Mouse (Mus musculus): ENCODE data around the gene Dagla. TPM values are rescaled to one million over a fixed set of nuclear protein-coding genes. Genes with fewer than 3 reads are reported as not detected.

Dagla gene
- polyA plus RNA-seq, 1 experiment, result 9.6 TPM

GRCm38 (mm10) chr19:10343866-10344265, 39.2 kb upstream of the Dagla start:
- peaks cover 47% of the 10 kb centered on the region for H3K27me3 ChIP-seq (ENCODE audit: control insufficient read depth, insufficient read depth, insufficient read length)
- H3ac ChIP-seq (ENCODE audit: control insufficient read depth, insufficient read length), result no peak overlapping the region
- TF ChIP-seq TCF12 (IDR thresholded peaks at IDR 0.05; ENCODE audit: insufficient read depth, poor library complexity, severe bottlenecking) (no peak), MYOG (IDR thresholded peaks at IDR 0.05; ENCODE audit: control insufficient read depth in 1 of 3, insufficient read depth in 1 of 3, insufficient read length in 2 of 3, low read depth in 2 of 3) (no peak), CEBPB (IDR thresholded peaks at IDR 0.05; ENCODE audit: insufficient read depth, poor library complexity, severe bottlenecking) (no peak), REST (IDR thresholded peaks at IDR 0.05; ENCODE audit: insufficient read depth, insufficient read length) (no peak), MAX (IDR thresholded peaks at IDR 0.05; ENCODE audit: low read depth) (no peak), MYOD1 (IDR thresholded peaks at IDR 0.05; ENCODE audit: control insufficient read depth in 1 of 3, insufficient read length in 2 of 3, low read depth in 2 of 3) (no peak)
- H3K4me2 ChIP-seq (ENCODE audit: low read depth), result no peak overlapping the region
- H3K79me2 ChIP-seq (ENCODE audit: control insufficient read depth, insufficient read depth), result no peaks in the 10 kb centered on the region
- no peaks in the 10 kb centered on the region for H3K36me3 ChIP-seq (ENCODE audit: control insufficient read depth, insufficient read depth)
- no peak overlapping the region for H3K4me3 ChIP-seq

DNA sequence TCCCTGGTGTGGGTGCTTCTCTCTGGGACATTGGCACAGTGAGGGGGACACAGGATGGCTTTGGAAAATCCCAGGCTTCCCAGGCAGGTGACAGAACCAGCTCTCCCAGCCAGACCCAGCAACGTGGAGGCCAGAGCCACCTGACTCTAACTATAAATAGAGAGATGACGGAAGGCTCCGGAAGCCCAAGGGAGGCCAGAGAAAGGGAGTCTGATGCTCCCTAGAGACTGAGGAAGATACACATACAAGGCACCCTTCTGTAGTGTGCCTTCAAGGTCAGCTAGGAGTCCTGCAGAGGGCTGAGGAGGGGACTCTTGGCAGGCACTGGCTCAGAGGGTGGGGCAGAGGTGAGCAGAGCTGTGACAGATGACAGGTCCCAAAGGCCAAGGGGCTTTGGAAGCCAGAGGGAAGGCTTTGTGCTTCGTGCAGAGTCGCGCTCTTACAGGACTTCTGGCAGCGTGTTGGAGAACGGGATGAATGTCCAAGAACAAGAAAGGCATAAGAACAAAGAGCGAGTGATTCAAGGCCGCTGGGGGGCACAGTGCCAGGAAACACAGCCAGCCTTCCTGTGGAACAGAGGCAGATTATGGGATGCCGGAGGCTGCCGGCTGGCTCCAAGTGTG, 37.3 kb upstream of the Dagla start:
- H3K79me2 ChIP-seq (ENCODE audit: control insufficient read depth, insufficient read depth), result no peaks in the 10 kb centered on the region
- no peak for TF ChIP-seq TCF12 (IDR thresholded peaks at IDR 0.05; ENCODE audit: insufficient read depth, poor library complexity, severe bottlenecking)
- TF ChIP-seq USF1 (IDR thresholded peaks at IDR 0.05; ENCODE audit: low read depth), result no peak
- no peak for TF ChIP-seq REST (IDR thresholded peaks at IDR 0.05; ENCODE audit: insufficient read depth, insufficient read length)
- no peak for TF ChIP-seq MYOG (IDR thresholded peaks at IDR 0.05; ENCODE audit: control insufficient read depth in 1 of 3, insufficient read depth in 1 of 3, insufficient read length in 2 of 3, low read depth in 2 of 3)
- TF ChIP-seq CEBPB (IDR thresholded peaks at IDR 0.05; ENCODE audit: insufficient read depth, poor library complexity, severe bottlenecking), result no peak
- no peak for TF ChIP-seq E2F4 (IDR thresholded peaks at IDR 0.05; ENCODE audit: insufficient read depth)
- TF ChIP-seq MYOD1 (IDR thresholded peaks at IDR 0.05; ENCODE audit: control insufficient read depth in 1 of 3, insufficient read length in 2 of 3, low read depth in 2 of 3), result no peak
- TF ChIP-seq POLR2A (IDR thresholded peaks at IDR 0.05; ENCODE audit: insufficient read length, low read depth), result no peak
- no peak for TF ChIP-seq TCF3 (IDR thresholded peaks at IDR 0.05; ENCODE audit: insufficient read length, low read depth)
- TF ChIP-seq SRF (IDR thresholded peaks at IDR 0.05; ENCODE audit: control insufficient read depth, insufficient read length, low read depth), result no peak
- no peak for TF ChIP-seq MAX (IDR thresholded peaks at IDR 0.05; ENCODE audit: low read depth)
- no peak for TF ChIP-seq POLR2AphosphoS2 (IDR thresholded peaks at IDR 0.05; ENCODE audit: insufficient read length, low read depth)
- H3ac ChIP-seq (ENCODE audit: control insufficient read depth, insufficient read length), result no peak overlapping the region
- H3K36me3 ChIP-seq (ENCODE audit: control insufficient read depth, insufficient read depth), result no peaks in the 10 kb centered on the region
- peaks cover 50% of the 10 kb centered on the region for H3K27me3 ChIP-seq (ENCODE audit: control insufficient read depth, insufficient read depth, insufficient read length)
- H3K4me3 ChIP-seq, result no peak overlapping the region
- H3K4me2 ChIP-seq (ENCODE audit: low read depth), result no peak overlapping the region

DNA sequence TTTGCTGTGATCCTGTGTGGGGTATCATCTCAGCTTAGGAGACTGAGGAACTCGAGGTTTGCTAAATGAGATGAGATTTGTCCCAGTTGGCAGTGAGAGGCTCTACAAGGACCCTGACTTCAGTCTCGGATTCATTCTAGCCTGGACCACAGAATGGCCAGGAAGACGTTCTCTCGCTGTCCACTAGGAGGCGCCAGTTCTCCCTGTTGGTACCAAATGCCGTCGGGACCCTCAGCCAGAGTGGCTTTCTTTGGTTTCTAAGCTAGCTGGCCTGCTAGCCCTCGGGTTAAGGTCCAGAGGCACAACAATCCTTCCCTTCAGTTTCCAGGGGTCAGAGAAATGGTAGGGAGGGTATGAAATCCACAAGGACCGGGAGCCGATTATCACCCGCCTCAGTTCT, 36.5 kb upstream of the Dagla start:
- H3ac ChIP-seq (ENCODE audit: control insufficient read depth, insufficient read length), result no peak overlapping the region
- no peaks in the 10 kb centered on the region for H3K79me2 ChIP-seq (ENCODE audit: control insufficient read depth, insufficient read depth)
- TF ChIP-seq SRF (IDR thresholded peaks at IDR 0.05; ENCODE audit: control insufficient read depth, insufficient read length, low read depth) (no peak), CEBPB (IDR thresholded peaks at IDR 0.05; ENCODE audit: insufficient read depth, poor library complexity, severe bottlenecking) (no peak), TCF3 (IDR thresholded peaks at IDR 0.05; ENCODE audit: insufficient read length, low read depth) (no peak), TCF12 (IDR thresholded peaks at IDR 0.05; ENCODE audit: insufficient read depth, poor library complexity, severe bottlenecking) (no peak), POLR2A (IDR thresholded peaks at IDR 0.05; ENCODE audit: insufficient read length, low read depth) (no peak), E2F4 (IDR thresholded peaks at IDR 0.05; ENCODE audit: insufficient read depth) (no peak), MYOG (IDR thresholded peaks at IDR 0.05; ENCODE audit: control insufficient read depth in 1 of 3, insufficient read depth in 1 of 3, insufficient read length in 2 of 3, low read depth in 2 of 3) (no peak), MAX (IDR thresholded peaks at IDR 0.05; ENCODE audit: low read depth) (no peak), POLR2AphosphoS2 (IDR thresholded peaks at IDR 0.05; ENCODE audit: insufficient read length, low read depth) (no peak), REST (IDR thresholded peaks at IDR 0.05; ENCODE audit: insufficient read depth, insufficient read length) (no peak), MYOD1 (IDR thresholded peaks at IDR 0.05; ENCODE audit: control insufficient read depth in 1 of 3, insufficient read length in 2 of 3, low read depth in 2 of 3) (no peak), USF1 (IDR thresholded peaks at IDR 0.05; ENCODE audit: low read depth) (no peak)
- no peak overlapping the region for H3K4me3 ChIP-seq
- no peaks in the 10 kb centered on the region for H3K36me3 ChIP-seq (ENCODE audit: control insufficient read depth, insufficient read depth)
- peaks cover 49% of the 10 kb centered on the region for H3K27me3 ChIP-seq (ENCODE audit: control insufficient read depth, insufficient read depth, insufficient read length)
- no peak overlapping the region for H3K4me2 ChIP-seq (ENCODE audit: low read depth)

DNA sequence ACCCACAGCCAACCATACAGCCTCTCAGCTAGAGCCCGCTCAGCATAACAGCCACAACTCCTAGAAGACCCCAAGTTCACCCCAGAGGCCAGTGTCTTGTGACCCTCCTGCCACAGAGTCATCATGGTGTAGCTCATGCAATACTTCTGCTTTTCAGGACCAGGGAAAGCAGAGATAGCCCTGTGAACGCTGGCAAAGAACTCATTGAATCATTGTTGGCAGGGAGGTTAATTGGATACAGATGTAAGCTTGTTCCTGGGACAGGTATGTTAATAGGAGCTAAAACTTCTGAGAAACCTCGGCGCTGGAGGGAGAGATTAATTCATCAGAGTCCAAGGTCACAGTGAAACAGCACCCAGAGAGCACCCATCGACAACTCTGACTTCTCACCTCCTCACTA, 36.0 kb upstream of the Dagla start:
- TF ChIP-seq MYOG (IDR thresholded peaks at IDR 0.05; ENCODE audit: control insufficient read depth in 1 of 3, insufficient read depth in 1 of 3, insufficient read length in 2 of 3, low read depth in 2 of 3), result no peak
- TF ChIP-seq USF1 (IDR thresholded peaks at IDR 0.05; ENCODE audit: low read depth), result no peak
- no peak for TF ChIP-seq POLR2A (IDR thresholded peaks at IDR 0.05; ENCODE audit: insufficient read length, low read depth)
- no peak for TF ChIP-seq CEBPB (IDR thresholded peaks at IDR 0.05; ENCODE audit: insufficient read depth, poor library complexity, severe bottlenecking)
- TF ChIP-seq REST (IDR thresholded peaks at IDR 0.05; ENCODE audit: insufficient read depth, insufficient read length), result no peak
- H3ac ChIP-seq (ENCODE audit: control insufficient read depth, insufficient read length), result no peak overlapping the region
- no peaks in the 10 kb centered on the region for H3K79me2 ChIP-seq (ENCODE audit: control insufficient read depth, insufficient read depth)
- H3K27me3 ChIP-seq (ENCODE audit: control insufficient read depth, insufficient read depth, insufficient read length), result peaks cover 44% of the 10 kb centered on the region
- no peak overlapping the region for H3K4me2 ChIP-seq (ENCODE audit: low read depth)
- H3K4me3 ChIP-seq, result no peak overlapping the region
- H3K36me3 ChIP-seq (ENCODE audit: control insufficient read depth, insufficient read depth), result no peaks in the 10 kb centered on the region

- TF ChIP-seq TCF12 (IDR thresholded peaks at IDR 0.05; ENCODE audit: insufficient read depth, poor library complexity, severe bottlenecking), result no peak
- TF ChIP-seq TCF3 (IDR thresholded peaks at IDR 0.05; ENCODE audit: insufficient read length, low read depth), result no peak
- no peak for TF ChIP-seq MYOG (IDR thresholded peaks at IDR 0.05; ENCODE audit: control insufficient read depth in 1 of 3, insufficient read depth in 1 of 3, insufficient read length in 2 of 3, low read depth in 2 of 3)
- no peak for TF ChIP-seq MAX (IDR thresholded peaks at IDR 0.05; ENCODE audit: low read depth)
- TF ChIP-seq E2F4 (IDR thresholded peaks at IDR 0.05; ENCODE audit: insufficient read depth), result no peak
- no peak for TF ChIP-seq CEBPB (IDR thresholded peaks at IDR 0.05; ENCODE audit: insufficient read depth, poor library complexity, severe bottlenecking)
- no peak for TF ChIP-seq MYOD1 (IDR thresholded peaks at IDR 0.05; ENCODE audit: control insufficient read depth in 1 of 3, insufficient read length in 2 of 3, low read depth in 2 of 3)
- TF ChIP-seq POLR2AphosphoS2 (IDR thresholded peaks at IDR 0.05; ENCODE audit: insufficient read length, low read depth), result no peak
- no peak for TF ChIP-seq SRF (IDR thresholded peaks at IDR 0.05; ENCODE audit: control insufficient read depth, insufficient read length, low read depth)
- no peak for TF ChIP-seq USF1 (IDR thresholded peaks at IDR 0.05; ENCODE audit: low read depth)
- Histone ChIP-seq H3ac (ENCODE audit: control insufficient read depth, insufficient read length) (no peak overlapping the region), H3K4me2 (ENCODE audit: low read depth) (no peak overlapping the region), H3K79me2 (ENCODE audit: control insufficient read depth, insufficient read depth) (no peaks in the 10 kb centered on the region), H3K36me3 (ENCODE audit: control insufficient read depth, insufficient read depth) (no peaks in the 10 kb centered on the region), H3K27me3 (ENCODE audit: control insufficient read depth, insufficient read depth, insufficient read length) (peaks cover 39% of the 10 kb centered on the region), H3K4me3 (no peak overlapping the region)
Measured at GRCm38 (mm10) chr19:10339271-10339670, 34.6 kb upstream of the Dagla start.
